Mouse (Mus musculus): ENCODE results near the gene Itga9.

GRCm38 (mm10) chr9:118943941-118944340 lies 337.5 kb downstream of the Itga9 start:
- no peak for TF ChIP-seq POLR2A (IDR thresholded peaks at IDR 0.05; ENCODE audit: control insufficient read depth, low read depth, low read length)
- no peak for TF ChIP-seq CTCF (IDR thresholded peaks at IDR 0.05; ENCODE audit: control insufficient read depth, insufficient read depth, insufficient replicate concordance, low read depth, low read length)
